Mouse (Mus musculus): ENCODE data around the gene Pde12.
A peak's percentile ranks its signal among the peaks of the same experiment; 100 is the strongest.

The Pde12 gene

GRCm38 (mm10) chr14:26643006-26643624 is 26.6 kb downstream of the Pde12 start:
- DNase-seq (ENCODE audit: low read depth, low spot score), result no peak

DNA sequence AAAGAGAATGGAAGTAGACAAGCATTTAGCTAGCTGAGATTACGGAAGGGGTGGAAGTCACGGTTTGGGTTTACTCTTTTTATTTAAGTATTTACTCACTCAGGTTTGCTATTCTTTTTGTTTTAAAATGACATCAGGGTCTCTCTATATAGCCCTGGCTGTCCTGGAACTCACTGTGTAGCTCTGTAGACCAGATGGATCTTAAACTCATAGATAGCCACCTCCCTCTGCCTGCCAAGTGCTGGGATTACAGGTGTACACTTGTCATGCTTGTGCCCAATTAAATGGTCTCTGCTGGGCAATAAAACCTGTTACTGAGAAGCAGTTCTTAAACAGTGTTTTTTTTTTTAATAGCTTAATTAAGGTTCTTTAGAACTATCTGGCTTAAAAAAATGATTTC is 29.7 kb downstream of the Pde12 start:
- peak; percentile 36 for DNase-seq (ENCODE audit: low read depth, low spot score)

- no peak for DNase-seq (ENCODE audit: low read depth, low spot score)
Measured at GRCm38 (mm10) chr14:26639251-26639650, 30.4 kb downstream of the Pde12 start.

GRCm38 (mm10) chr14:26638708-26639084 is 31.0 kb downstream of the Pde12 start:
- peak; percentile 66 for DNase-seq (ENCODE audit: low read depth, low spot score)

DNA sequence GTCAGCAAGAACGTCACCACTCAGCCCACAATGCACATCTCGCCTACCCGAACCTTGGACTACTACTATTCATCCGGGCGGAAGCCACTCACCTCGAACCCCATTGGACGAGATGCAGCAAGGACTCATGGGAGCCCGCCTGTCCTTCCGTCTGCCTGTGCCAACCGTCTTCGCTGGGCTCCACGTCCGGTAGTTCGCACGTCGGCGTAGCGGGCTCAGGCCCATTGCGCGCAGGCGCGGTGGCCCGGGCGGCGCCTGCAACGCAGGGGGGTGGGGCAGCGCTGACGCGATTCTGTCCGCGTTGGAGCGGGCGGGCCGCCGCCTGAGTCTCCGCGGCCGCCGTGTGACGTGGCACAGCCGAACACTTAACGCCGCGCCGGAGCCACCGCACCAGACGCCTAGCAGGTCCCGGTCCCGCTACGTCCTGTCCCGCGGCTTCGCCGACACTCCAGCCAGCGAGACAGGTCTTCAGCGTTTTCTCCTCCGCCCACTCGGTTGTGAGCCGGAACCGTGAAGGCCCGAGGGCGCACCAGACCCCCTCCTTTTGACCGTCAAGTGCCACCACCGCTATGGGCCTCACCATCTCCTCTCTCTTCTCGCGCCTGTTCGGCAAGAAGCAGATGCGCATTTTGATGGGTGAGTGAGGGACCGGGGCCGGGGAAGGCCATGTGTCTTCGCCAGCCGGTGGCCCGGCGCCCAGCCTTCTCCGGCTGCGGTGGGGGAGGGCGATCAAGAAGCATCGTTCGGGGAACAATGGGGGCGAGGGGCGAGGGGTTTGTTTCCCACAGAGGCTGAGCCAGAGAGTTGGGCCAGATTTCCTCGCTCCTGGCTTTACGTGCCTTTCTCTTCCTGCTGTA is 31.6 kb downstream of the Pde12 start, which contains the start of gene Arf4:
TSS of gene Arf4 (plus strand) at position 224 of the 857 bp plus-strand sequence.
- DNase-seq (ENCODE audit: low read depth, low spot score), result peak; percentile 99

GRCm38 (mm10) chr14:26637025-26637850 is 32.4 kb downstream of the Pde12 start:
- DNase-seq (ENCODE audit: low read depth, low spot score), result no peak

GRCm38 (mm10) chr14:26626605-26627140 is 43.0 kb downstream of the Pde12 start:
- DNase-seq (ENCODE audit: low read depth, low spot score), result no peak

- DNase-seq (ENCODE audit: low read depth, low spot score), result no peak
Measured at GRCm38 (mm10) chr14:26625301-26625700, 44.4 kb downstream of the Pde12 start.

DNA sequence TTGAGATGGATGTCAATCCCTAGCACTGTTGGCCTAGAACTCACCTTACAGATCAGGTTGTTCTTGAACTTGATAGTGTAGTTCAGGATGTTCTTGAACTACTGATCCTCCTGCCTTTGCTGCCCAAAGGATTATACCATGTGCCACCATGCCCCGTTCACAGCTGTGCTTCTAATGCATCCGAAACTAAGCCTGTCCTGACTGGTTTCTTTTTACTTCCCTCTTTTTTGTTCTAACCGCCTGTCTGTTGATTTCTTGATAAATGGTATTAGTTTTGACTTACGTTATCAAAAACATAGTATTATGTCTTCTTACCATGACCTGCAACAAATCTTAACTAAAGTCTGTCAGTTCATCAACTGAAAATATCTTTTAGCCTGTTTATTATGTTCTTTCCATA is 59.0 kb downstream of the Pde12 start:
- no peak for DNase-seq (ENCODE audit: low read depth, low spot score)

Data from ZHBTc4 (cell line).